Mouse (Mus musculus) CH12.LX (cell line): Measurements from ENCODE around the gene Ccr4. TPM values are rescaled to one million over a fixed set of nuclear protein-coding genes. Genes with fewer than 3 reads are reported as not detected.

Experiments
- DNase-seq: peaks from one replicate; pipeline ENCODE4 v3.0.0-alpha.2; 2013; ENCODE audit errors: extremely low read depth
- H3K27ac ChIP-seq: 2 replicates; pipeline ENCODE4 v1.5.1; 2012; ENCODE audit warnings: low read depth, mild to moderate bottlenecking, control low read depth, moderate library complexity; ENCODE audit not compliant: insufficient read depth
- H3K27me3 ChIP-seq: replicated peaks from 2 replicates; pipeline ENCODE3; 2012; ENCODE audit warnings: inconsistent platforms
- H3K36me3 ChIP-seq, 2 experiments: replicated peaks in 1 of 2; 2 replicates each; pipeline versions ENCODE3 to v1.6.1; 2012; ENCODE audit warnings: inconsistent platforms in 1 of 2, low read length in 1 of 2, mild to moderate bottlenecking in 1 of 2, mixed read lengths in 1 of 2, moderate library complexity in 1 of 2; ENCODE audit not compliant: control insufficient read depth in 1 of 2, insufficient read depth in 1 of 2
- H3K4me1 ChIP-seq, 2 experiments: 2 replicates each; pipeline ENCODE4 v1.6.1; 2012; ENCODE audit warnings: inconsistent platforms in 1 of 2, moderate library complexity in 1 of 2; ENCODE audit not compliant: insufficient read depth in 2 of 2, control insufficient read depth in 1 of 2
- H3K4me2 ChIP-seq: 2 replicates; pipeline ENCODE4 v1.6.1; 2012; ENCODE audit warnings: low read depth, mild to moderate bottlenecking, control low read depth; ENCODE audit not compliant: poor library complexity, insufficient read depth, severe bottlenecking
- H3K4me3 ChIP-seq, 3 experiments: fragments of 150-350 bp in 1 of 3; sonication (generic) in 1 of 3; replicated peaks in 1 of 3; 2 replicates each; pipeline versions ENCODE3 to v1.5.1; 2011 to 2012; ENCODE audit warnings: low read depth in 2 of 3, low read length in 2 of 3, mild to moderate bottlenecking in 2 of 3, moderate library complexity in 2 of 3, control low read depth in 1 of 3, improper control_type of control experiment in 1 of 3, inconsistent platforms in 1 of 3, mixed read lengths in 1 of 3; ENCODE audit not compliant: poor library complexity in 1 of 3
- H3K79me2 ChIP-seq: replicated peaks from 2 replicates; pipeline ENCODE4 v1.6.1; 2012; ENCODE audit warnings: mild to moderate bottlenecking, moderate library complexity; ENCODE audit not compliant: control insufficient read depth, poor library complexity, insufficient read depth, severe bottlenecking; ENCODE audit errors: extremely low read depth
- H3K9ac ChIP-seq: 2 replicates; pipeline ENCODE4 v1.6.1; 2012; ENCODE audit warnings: low read depth, mild to moderate bottlenecking, control low read depth, moderate library complexity; ENCODE audit not compliant: insufficient read depth
- H3K9me3 ChIP-seq: replicated peaks from 2 replicates; pipeline ENCODE3; 2012; ENCODE audit warnings: low read length, inconsistent platforms, mixed read lengths
- BHLHE40 ChIP-seq: IDR thresholded peaks from 2 replicates; pipeline ENCODE4 v1.6.1; 2011; ENCODE audit warnings: mild to moderate bottlenecking, low read depth, low read length, improper control_type of control experiment
- CTCF ChIP-seq, 2 experiments: IDR thresholded peaks in 1 of 2; conservative IDR thresholded peaks in 1 of 2; 2 replicates each; pipeline ENCODE4 v1.5.1; 2011 to 2012; ENCODE audit warnings: low read depth in 2 of 2, low read length in 2 of 2, improper control_type of control experiment in 1 of 2, inconsistent platforms in 1 of 2, mild to moderate bottlenecking in 1 of 2, moderate library complexity in 1 of 2
- E2F4 ChIP-seq: IDR thresholded peaks from 2 replicates; pipeline ENCODE4 v1.6.1; 2011; ENCODE audit warnings: low read depth, low read length, improper control_type of control experiment; ENCODE audit not compliant: insufficient replicate concordance
- ELF1 ChIP-seq: IDR thresholded peaks from 2 replicates; pipeline ENCODE4 v1.6.1; 2014; ENCODE audit warnings: low read depth, mild to moderate bottlenecking, inconsistent platforms, low read length, improper control_type of control experiment
- EP300 ChIP-seq: IDR thresholded peaks from 2 replicates; pipeline ENCODE4 v1.6.1; 2011; ENCODE audit warnings: low read length, improper control_type of control experiment
- HCFC1 ChIP-seq: IDR thresholded peaks from 2 replicates; pipeline ENCODE4 v1.6.1; 2012; ENCODE audit warnings: low read depth, mild to moderate bottlenecking, inconsistent platforms, low read length, improper control_type of control experiment
- KAT2A ChIP-seq: IDR thresholded peaks from 2 replicates; pipeline ENCODE4 v1.6.1; 2012; ENCODE audit warnings: low read length, improper control_type of control experiment, inconsistent platforms; ENCODE audit not compliant: insufficient replicate concordance
- MAX ChIP-seq: IDR thresholded peaks from 2 replicates; pipeline ENCODE4 v1.6.1; 2011; ENCODE audit warnings: low read length, improper control_type of control experiment
- MEF2A ChIP-seq: IDR thresholded peaks from 2 replicates; pipeline ENCODE4 v1.6.1; 2014; ENCODE audit warnings: low read depth, mild to moderate bottlenecking, inconsistent platforms, low read length, improper control_type of control experiment, borderline replicate concordance
- MYC ChIP-seq: IDR thresholded peaks from 2 replicates; pipeline ENCODE4 v1.6.1; 2011; ENCODE audit warnings: low read depth, mild to moderate bottlenecking, improper control_type of control experiment, low read length
- NELFE ChIP-seq: IDR thresholded peaks from 2 replicates; pipeline ENCODE4 v1.6.1; 2011; ENCODE audit warnings: low read depth, low read length, improper control_type of control experiment
- NRF1 ChIP-seq: IDR thresholded peaks from 2 replicates; pipeline ENCODE4 v1.6.1; 2014; ENCODE audit warnings: low read depth, mild to moderate bottlenecking, inconsistent platforms, low read length, improper control_type of control experiment, moderate library complexity
- POLR2A ChIP-seq: IDR thresholded peaks from 2 replicates; pipeline ENCODE4 v1.6.1; 2011; ENCODE audit warnings: low read depth, mild to moderate bottlenecking, improper control_type of control experiment, low read length
- RAD21 ChIP-seq: IDR thresholded peaks from 2 replicates; pipeline ENCODE4 v1.6.1; 2011; ENCODE audit warnings: low read depth, mild to moderate bottlenecking, low read length, improper control_type of control experiment, moderate library complexity
- RCOR1 ChIP-seq: conservative IDR thresholded peaks from 2 replicates; pipeline ENCODE4 v1.6.1; 2012; ENCODE audit warnings: low read depth, mild to moderate bottlenecking, inconsistent platforms, low read length, improper control_type of control experiment
- SIN3A ChIP-seq: IDR thresholded peaks from 2 replicates; pipeline ENCODE4 v1.6.1; 2012; ENCODE audit warnings: low read length, improper control_type of control experiment, inconsistent platforms
- SMC3 ChIP-seq: IDR thresholded peaks from 2 replicates; pipeline ENCODE4 v1.6.1; 2011; ENCODE audit warnings: low read depth, low read length, improper control_type of control experiment
- TBP ChIP-seq: conservative IDR thresholded peaks from 2 replicates; pipeline ENCODE4 v1.6.1; 2011; ENCODE audit warnings: low read depth, low read length, improper control_type of control experiment
- TCF12 ChIP-seq: IDR thresholded peaks from 2 replicates; pipeline ENCODE4 v1.6.1; 2014; ENCODE audit warnings: low read depth, mild to moderate bottlenecking, inconsistent platforms, low read length, improper control_type of control experiment
- ZC3H11A ChIP-seq: IDR thresholded peaks from 2 replicates; pipeline ENCODE4 v1.6.1; 2012; ENCODE audit warnings: low read depth, mild to moderate bottlenecking, inconsistent platforms, low read length, improper control_type of control experiment
- ZMIZ1 ChIP-seq: IDR thresholded peaks from 2 replicates; pipeline ENCODE4 v1.6.1; 2012; ENCODE audit warnings: low read depth, mild to moderate bottlenecking, inconsistent platforms, low read length, improper control_type of control experiment
- ZNF384 ChIP-seq: IDR thresholded peaks from 2 replicates; pipeline ENCODE4 v1.6.1; 2012; ENCODE audit warnings: low read depth, low read length, improper control_type of control experiment, inconsistent platforms
- dilution Hi-C: fragments of 300-500 bp; cut with MboI; formaldehyde crosslinking; loops from 2 replicates; pipeline ENCODE4 v1.14.3; 2020; ENCODE audit warnings: low sequenced_read_pairs; ENCODE audit not compliant: extremely low pct_unique_long_range_greater_than_20kb, extremely low pct_ligation_motif_present
- in situ Hi-C: fragments of 300-500 bp; cut with MboI; formaldehyde crosslinking; loops from 3 replicates; pipeline ENCODE4 v1.14.3; 2019; ENCODE audit warnings: low sequenced_read_pairs, low pct_ligation_motif_present, low pct_unique_long_range_greater_than_20kb, mixed read lengths
- polyA plus RNA-seq: library from polyadenylated mRNA; unstranded; fragments of >175 nt; gene quantifications from 2 replicates; pipeline ENCODE4 v1.2.1, GENCODE M21; 2012; ENCODE audit warnings: low read depth; ENCODE audit not compliant: insufficient read length
- total RNA-seq, 2 experiments: library from RNA; depleted of rRNA; stranded (reverse); fragments of 300-350 nt in 1 of 2; fragments of >200 nt in 1 of 2; gene quantifications; 2 replicates each; pipeline ENCODE4 v1.2.3; 2012 to 2014

Gene Ccr4
- 0.08 TPM in 2 replicates for total RNA-seq (2012; rRNA removed)
- total RNA-seq (2014; rRNA removed) = 0.36 and 0.55 TPM in 2 replicates
- polyA plus RNA-seq = 0.65 and 0.74 TPM in 2 replicates

- dilution Hi-C loops = no loop called here
- in situ Hi-C loops = no loop called here
- H3K9ac ChIP-seq = no peak within 1 kb of the TSS
- peaks cover 2% of the 10 kb centered on the region for H3K9me3 ChIP-seq
- TF ChIP-seq ZNF384 (no peak), EP300 (no peak), NRF1 (no peak), RCOR1 (no peak), HCFC1 (no peak), BHLHE40 (no peak), CTCF (conservative IDR thresholded peaks at IDR 0.05 in 1 of 2, IDR thresholded peaks at IDR 0.05 in 1 of 2; ENCODE audit: low read depth in 2 of 2, low read length in 2 of 2) (no peak), MAX (no peak), ZMIZ1 (no peak), KAT2A (no peak), NELFE (no peak), MEF2A (no peak)
- H3K36me3 ChIP-seq = no peaks in the 10 kb centered on the region
- no peak for DNase-seq
- H3K27ac ChIP-seq = no peak within 1 kb of the TSS
- H3K4me3 ChIP-seq = no peak within 1 kb of the TSS
- H3K79me2 ChIP-seq = no peaks in the 10 kb centered on the region
- peaks cover 9 to 24% of the 10 kb centered on the region in 2 experiments for H3K4me1 ChIP-seq
- H3K4me2 ChIP-seq = no peak within 1 kb of the TSS
- H3K27me3 ChIP-seq = no peaks in the 10 kb centered on the region
Observed at GRCm38 (mm10) chr9:114504816-114505215, at the start of gene Ccr4. Ccr4 (minus strand) TSS chr9:114504916.

DNA sequence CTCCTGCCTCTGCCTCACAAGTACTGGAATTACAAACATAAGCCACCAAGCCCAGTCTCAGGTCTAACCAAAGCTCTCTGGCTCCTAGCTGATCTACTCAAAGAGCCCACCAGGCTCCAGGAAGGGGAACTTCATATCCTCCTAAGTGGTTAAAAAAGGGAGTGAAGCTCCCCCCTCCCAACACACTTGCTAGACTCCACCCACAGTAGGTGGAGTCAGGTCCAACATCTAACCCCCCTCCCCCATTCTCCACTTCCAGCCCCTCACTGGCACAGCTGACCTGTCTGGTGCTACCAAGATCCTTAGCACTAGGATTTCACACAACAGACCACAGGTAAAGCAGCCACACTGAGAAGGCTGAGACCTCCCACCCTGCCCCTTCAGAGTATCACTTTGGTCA is 49.1 kb upstream of the Ccr4 start:
- Histone ChIP-seq H3K27ac (no peak overlapping the region), H3K27me3 (no peaks in the 10 kb centered on the region), H3K4me2 (no peak overlapping the region), H3K9me3 (no peaks in the 10 kb centered on the region), H3K9ac (no peak overlapping the region), H3K79me2 (no peaks in the 10 kb centered on the region), H3K36me3 (no peaks in the 10 kb centered on the region), H3K4me1 (peaks cover 0 to 40% of the 10 kb centered on the region in 2 experiments; a peak in 2 of 4 replicates), H3K4me3 (no peak overlapping the region)
- no peak for TF ChIP-seq TCF12
- TF ChIP-seq POLR2A = no peak
- no peak for TF ChIP-seq MYC
- TF ChIP-seq ZC3H11A = no peak
- no peak for TF ChIP-seq ELF1
- TF ChIP-seq SMC3 = no peak
- no peak for TF ChIP-seq RAD21
- no peak for TF ChIP-seq TBP
- no peak for TF ChIP-seq SIN3A
- TF ChIP-seq E2F4 = no peak
- TF ChIP-seq KAT2A = no peak
- TF ChIP-seq MEF2A = no peak
- peak; percentile 17 for DNase-seq
- dilution Hi-C loops (no loop called here), in situ Hi-C loops (no loop called here)
